Mouse (Mus musculus) kidney, adult 10 weeks (tissue): ENCODE data around the gene Dnajc16. TPM values are rescaled to one million over a fixed set of nuclear protein-coding genes. Genes with fewer than 3 reads are reported as not detected.

ENCODE experiments used
- polyA plus RNA-seq: library from polyadenylated mRNA; stranded (reverse); fragments of 350-450 nt; fragmentation: Illumina TruSeq; extraction: RNeasy Lipid Tissue Mini Kit (QIAGEN cat#74804); gene quantifications from one replicate; pipeline ENCODE4 v1.2.3, GENCODE M21; 2014; ENCODE audit warnings: low read depth, low replicate concordance

Gene Dnajc16
- 5.9 TPM for polyA plus RNA-seq

DNA sequence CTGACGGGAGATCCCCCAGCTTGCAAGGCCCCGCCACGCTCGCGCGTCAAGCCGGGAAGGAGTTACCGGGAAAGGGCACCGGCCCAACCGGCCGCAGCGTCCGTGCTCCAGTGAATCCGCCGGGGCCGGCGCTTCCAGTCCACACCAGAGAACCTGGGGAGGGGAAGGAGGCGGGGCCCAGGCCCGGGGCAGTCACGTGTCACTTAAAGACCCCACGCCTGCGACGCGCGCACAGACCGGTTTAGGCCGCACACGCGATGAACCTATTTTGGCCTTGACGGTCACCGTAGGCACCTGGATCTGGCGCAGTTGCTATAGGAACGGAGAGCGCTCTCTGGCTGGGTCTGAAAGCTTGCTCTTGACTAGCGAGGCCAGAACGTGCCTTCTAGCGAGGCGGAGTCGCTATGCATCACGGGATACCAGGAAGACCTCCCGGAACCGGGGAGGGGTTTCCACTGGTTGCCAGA lies at the start of gene Dnajc16:
Dnajc16 (minus strand) TSS at position 408 of the 467 bp plus-strand sequence.

DNA sequence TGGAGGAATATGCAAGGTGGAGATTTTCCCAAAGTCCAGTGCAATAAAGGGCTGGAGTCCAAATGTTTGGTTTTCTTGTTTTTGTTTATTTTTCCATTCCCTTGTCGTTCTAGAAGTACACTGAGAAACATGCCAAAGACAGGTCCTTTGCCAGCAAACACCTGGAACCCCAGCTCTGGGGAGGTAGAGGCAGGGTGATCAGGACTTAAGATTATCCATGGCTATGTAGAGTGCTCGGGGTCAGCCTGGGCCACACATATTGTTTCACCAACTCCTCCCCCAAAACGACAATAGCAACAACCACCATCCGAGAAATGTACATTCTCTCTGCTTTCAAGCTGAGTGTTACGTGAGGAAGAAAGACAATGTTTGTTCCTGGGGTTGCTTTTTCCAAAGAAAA lies 35.3 kb upstream of the Dnajc16 start, which contains the start of gene Cela2a:
Cela2a (minus strand) TSS at position 101 of the 400 bp plus-strand sequence.

DNA sequence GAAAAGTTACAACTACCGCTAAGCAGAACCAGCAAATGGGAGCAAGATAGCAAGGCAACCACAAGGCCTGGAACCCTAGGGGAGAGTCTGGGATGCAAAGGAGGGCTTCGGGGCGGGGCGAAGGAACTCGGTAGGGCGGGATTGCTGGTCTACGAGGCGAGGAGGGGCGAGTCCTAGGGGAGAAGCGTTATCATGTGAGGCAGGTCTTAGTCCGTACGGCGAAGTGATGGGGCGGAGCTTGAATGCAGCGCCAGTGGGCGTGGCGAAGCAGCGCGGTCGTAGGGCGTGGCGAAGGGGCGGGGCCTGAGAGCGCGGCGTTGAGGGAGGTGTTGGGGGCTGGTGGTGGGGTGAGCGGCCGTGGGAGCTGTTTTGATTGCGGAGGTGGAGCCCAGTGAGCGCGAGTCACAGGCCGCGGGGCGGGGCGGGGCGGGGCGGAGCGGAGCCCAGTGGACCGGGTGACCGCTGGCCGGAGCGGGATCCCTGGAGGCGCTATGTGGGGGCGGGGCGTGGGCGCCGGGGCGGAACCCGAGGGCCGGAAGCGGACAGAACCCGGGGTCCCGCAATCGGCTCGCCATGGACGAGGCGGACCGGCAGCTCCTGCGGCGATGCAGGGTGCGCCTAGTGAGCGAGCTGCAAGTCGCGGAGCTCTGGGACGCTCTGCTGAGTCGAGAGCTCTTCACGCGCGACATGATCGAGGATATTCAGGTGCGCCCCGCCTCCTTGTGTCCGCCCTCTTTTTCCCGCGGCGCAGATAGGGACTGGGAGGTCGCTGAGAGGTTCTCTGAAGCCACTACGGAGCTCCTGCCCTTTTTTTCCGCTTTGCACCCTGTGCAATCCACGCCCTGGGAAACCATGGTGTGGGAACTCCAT lies 2.8 kb upstream of the Dnajc16 start, which contains the start of gene Casp9:
Casp9 (plus strand) TSS at position 331 of the 870 bp plus-strand sequence.

DNA sequence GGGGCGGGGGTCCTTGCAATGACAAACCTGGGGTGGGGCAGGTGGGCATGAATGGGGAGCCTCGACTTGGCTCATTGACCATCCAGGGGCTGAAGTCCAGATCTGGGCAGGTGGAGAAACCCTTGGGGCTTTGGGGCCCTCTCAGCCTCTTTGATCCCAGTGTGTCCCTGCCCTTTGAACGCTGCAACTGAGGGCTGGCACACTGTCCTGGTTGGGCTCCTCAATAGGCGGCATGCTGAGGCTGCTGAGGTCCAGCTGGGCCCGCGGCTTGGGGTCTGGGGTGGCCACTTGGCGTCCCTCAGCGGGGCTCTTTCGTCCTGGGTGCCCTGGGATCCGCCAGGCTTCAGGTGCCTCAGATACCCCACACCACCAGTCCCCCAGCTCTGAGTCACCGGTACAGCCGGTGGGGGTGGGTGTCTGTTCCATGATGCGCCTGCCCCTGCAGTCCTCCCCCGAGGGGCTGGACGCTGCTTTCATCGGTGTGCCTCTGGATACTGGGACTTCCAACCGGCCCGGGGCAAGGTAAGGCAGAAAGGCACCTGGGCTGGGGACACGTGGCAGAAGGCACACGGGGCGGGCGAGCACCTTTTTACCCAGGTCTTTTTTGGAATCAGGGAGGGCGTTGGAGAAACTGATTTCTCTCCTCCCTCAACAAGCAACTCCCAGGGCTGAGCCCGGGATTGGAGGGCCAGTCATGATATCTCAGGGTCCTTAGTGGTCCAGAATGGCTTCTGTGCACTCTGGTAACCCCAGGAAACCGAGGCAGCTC lies 44.0 kb downstream of the Dnajc16 start, which contains the start of gene Agmat:
Agmat (plus strand) TSS at position 95 of the 769 bp plus-strand sequence.

DNA sequence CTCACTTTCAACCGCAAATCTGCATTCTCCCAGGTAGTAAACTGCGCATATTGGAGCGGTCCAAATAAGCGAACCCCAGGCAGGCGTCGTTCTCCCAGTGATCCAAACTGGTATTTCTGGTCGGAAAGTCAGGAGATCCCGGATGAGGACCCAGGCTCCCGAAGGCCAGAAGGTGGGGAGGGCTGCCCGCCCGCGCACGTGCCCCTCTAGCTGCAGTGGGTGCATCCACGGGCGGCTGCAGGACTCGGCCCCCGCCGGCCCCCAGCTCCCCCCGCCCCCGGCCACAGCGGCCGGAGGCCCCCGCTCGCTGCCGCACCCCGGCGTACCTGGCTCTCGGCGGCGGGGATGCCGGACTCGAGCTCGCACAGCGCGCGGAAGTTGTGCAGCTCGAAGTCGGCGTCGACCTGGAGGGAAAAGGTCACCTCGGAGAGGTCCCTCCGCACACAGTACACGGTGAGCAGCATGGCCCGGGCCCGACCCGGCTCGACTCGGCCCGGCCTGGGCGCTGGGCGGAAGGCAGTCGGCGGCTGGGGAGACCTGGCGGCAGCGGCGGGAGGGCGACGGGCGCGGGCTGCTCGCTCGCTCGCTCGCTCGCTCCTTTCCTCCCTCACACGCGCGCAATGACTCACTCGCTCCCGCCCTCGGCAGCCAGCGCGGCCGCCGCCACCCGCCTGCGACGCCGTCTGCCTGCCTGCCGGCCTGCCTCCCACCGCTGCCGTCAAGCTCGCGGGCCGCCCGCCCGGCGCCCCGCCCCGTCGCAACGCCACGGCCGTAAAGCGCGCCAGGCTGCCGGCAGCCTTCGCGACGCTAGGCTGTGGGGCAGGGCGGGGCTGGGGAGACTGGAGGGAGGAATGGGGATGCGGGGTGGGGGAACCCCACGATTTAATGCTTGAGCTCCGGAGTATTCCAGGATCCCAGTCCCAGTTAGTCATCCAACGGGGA lies 67.7 kb downstream of the Dnajc16 start, which contains the start of gene Ddi2:
Ddi2 (minus strand) TSS at position 689 of the 942 bp plus-strand sequence.

Other genes starting within 250 kb of the Dnajc16 start
- 5.1 TPM for gene Fblim1, start 184.8 kb downstream of the Dnajc16 start, polyA plus RNA-seq
- 0.57 TPM for gene Tmem82, start 172.3 kb downstream of the Dnajc16 start, polyA plus RNA-seq
- 0.53 TPM for gene Slc25a34, start 167.1 kb downstream of the Dnajc16 start, polyA plus RNA-seq
- 1.4 TPM for gene Plekhm2, start 126.0 kb downstream of the Dnajc16 start, polyA plus RNA-seq
- gene Rsc1a1, start 105.3 kb downstream of the Dnajc16 start, polyA plus RNA-seq: not detected
- 35.7 TPM for gene Ddi2, start 67.5 kb downstream of the Dnajc16 start, polyA plus RNA-seq
- 0.32 TPM for gene Agmat, start 44.3 kb downstream of the Dnajc16 start, polyA plus RNA-seq
- gene Casp9, start 2.7 kb upstream of the Dnajc16 start, polyA plus RNA-seq: 12.8 TPM
- gene Cela2a, start 35.2 kb upstream of the Dnajc16 start, polyA plus RNA-seq: not detected
- not detected for gene Ctrc, start 55.4 kb upstream of the Dnajc16 start, polyA plus RNA-seq
- 1.1 TPM for gene Efhd2, start 84.0 kb upstream of the Dnajc16 start, polyA plus RNA-seq
- 0.16 TPM for gene Fhad1, start 224.2 kb upstream of the Dnajc16 start, polyA plus RNA-seq